Mouse (Mus musculus): ENCODE measurements around the gene Cacng7. TPM values are rescaled to one million over a fixed set of nuclear protein-coding genes. Genes with fewer than 3 reads are reported as not detected.
A peak's percentile ranks its signal among the peaks of the same experiment; 100 is the strongest.

Gene Cacng7
- polyA plus RNA-seq, 1 experiment from 2014 or later, result 3.4 TPM

- Histone ChIP-seq H3K4me1 (replicated peaks; ENCODE audit: control insufficient read depth, insufficient read depth, low read length) (peaks cover 20% of the 10 kb centered on the region), H3K9ac (peak overlapping the region; percentile 6; the same call in 1 of the 2 replicates), H3K4me3 (replicated peaks; ENCODE audit: low read length) (peak overlapping the region; percentile 11), H3K9me3 (ENCODE audit: control insufficient read depth, low read length) (no peaks in the 10 kb centered on the region), H3K27me3 (ENCODE audit: control insufficient read depth, insufficient read depth, low read length) (peaks cover 50% of the 10 kb centered on the region), H3K27ac (no peak overlapping the region), H3K4me2 (replicated peaks) (peak overlapping the region; percentile 72), H3K36me3 (replicated peaks; ENCODE audit: control insufficient read depth, insufficient read depth) (peaks cover 26% of the 10 kb centered on the region)
- no peak for DNase-seq (ENCODE audit: low spot score)
- ATAC-seq (ENCODE audit: low FRiP score), result peak; percentile 13; the same call in 1 of the 2 replicates
- 10% methylated on average over 33 of the region's 33 CpGs for WGBS
Measured at GRCm38 (mm10) chr7:3301628-3302555, 30.9 kb upstream of the Cacng7 start.

GRCm38 (mm10) chr7:3302556-3303275 is 30.0 kb upstream of the Cacng7 start:
- 4% methylated on average over 16 of the region's 16 CpGs for WGBS
- H3K27ac ChIP-seq, result no peak overlapping the region
- H3K4me2 ChIP-seq (replicated peaks), result peak overlapping the region; percentile 72
- peaks cover 18% of the 10 kb centered on the region for H3K36me3 ChIP-seq (replicated peaks; ENCODE audit: control insufficient read depth, insufficient read depth)
- peak; percentile 50 for DNase-seq (ENCODE audit: low spot score)
- no peaks in the 10 kb centered on the region for H3K9me3 ChIP-seq (ENCODE audit: control insufficient read depth, low read length)
- H3K4me3 ChIP-seq (replicated peaks; ENCODE audit: low read length), result peak overlapping the region; percentile 34
- ATAC-seq (ENCODE audit: low FRiP score), result no peak
- peaks cover 20% of the 10 kb centered on the region for H3K4me1 ChIP-seq (replicated peaks; ENCODE audit: control insufficient read depth, insufficient read depth, low read length)
- peak overlapping the region; percentile 37 for H3K9ac ChIP-seq
- H3K27me3 ChIP-seq (ENCODE audit: control insufficient read depth, insufficient read depth, low read length), result peaks cover 50% of the 10 kb centered on the region

GRCm38 (mm10) chr7:3303276-3303781 is 29.4 kb upstream of the Cacng7 start:
- under 1% methylated on average over 27 of the region's 29 CpGs for WGBS
- Histone ChIP-seq H3K4me1 (replicated peaks; ENCODE audit: control insufficient read depth, insufficient read depth, low read length) (peaks cover 20% of the 10 kb centered on the region), H3K9ac (peak overlapping the region; percentile 37), H3K4me2 (replicated peaks) (peak overlapping the region; percentile 72), H3K36me3 (replicated peaks; ENCODE audit: control insufficient read depth, insufficient read depth) (peaks cover 12% of the 10 kb centered on the region; the same call in 1 of the 2 replicates), H3K9me3 (ENCODE audit: control insufficient read depth, low read length) (no peaks in the 10 kb centered on the region), H3K4me3 (replicated peaks; ENCODE audit: low read length) (peak overlapping the region; percentile 34), H3K27me3 (ENCODE audit: control insufficient read depth, insufficient read depth, low read length) (peaks cover 50% of the 10 kb centered on the region), H3K27ac (no peak overlapping the region)
- DNase-seq (ENCODE audit: low spot score) (no peak), ATAC-seq (ENCODE audit: low FRiP score) (peak; percentile 75)

GRCm38 (mm10) chr7:3303789-3304188 is 29.0 kb upstream of the Cacng7 start:
- ATAC-seq (ENCODE audit: low FRiP score) (no peak), DNase-seq (ENCODE audit: low spot score) (no peak)
- Histone ChIP-seq H3K27me3 (ENCODE audit: control insufficient read depth, insufficient read depth, low read length) (peaks cover 50% of the 10 kb centered on the region), H3K9me3 (ENCODE audit: control insufficient read depth, low read length) (no peaks in the 10 kb centered on the region), H3K4me3 (replicated peaks; ENCODE audit: low read length) (peak overlapping the region; percentile 34), H3K4me2 (replicated peaks) (peak overlapping the region; percentile 72), H3K4me1 (replicated peaks; ENCODE audit: control insufficient read depth, insufficient read depth, low read length) (peaks cover 20% of the 10 kb centered on the region), H3K36me3 (replicated peaks; ENCODE audit: control insufficient read depth, insufficient read depth) (peaks cover 9% of the 10 kb centered on the region; the same call in 1 of the 2 replicates), H3K27ac (no peak overlapping the region), H3K9ac (peak overlapping the region; percentile 37)
- WGBS, result 3% methylated on average over 12 of the region's 12 CpGs

GRCm38 (mm10) chr7:3304298-3304697 is 28.5 kb upstream of the Cacng7 start:
- Histone ChIP-seq H3K4me2 (replicated peaks) (peak overlapping the region; percentile 72), H3K9ac (peak overlapping the region; percentile 37), H3K36me3 (replicated peaks; ENCODE audit: control insufficient read depth, insufficient read depth) (peaks cover 8% of the 10 kb centered on the region; the same call in 1 of the 2 replicates), H3K27ac (no peak overlapping the region), H3K4me1 (replicated peaks; ENCODE audit: control insufficient read depth, insufficient read depth, low read length) (peaks cover 20% of the 10 kb centered on the region), H3K9me3 (ENCODE audit: control insufficient read depth, low read length) (no peaks in the 10 kb centered on the region), H3K4me3 (replicated peaks; ENCODE audit: low read length) (peak overlapping the region; percentile 34), H3K27me3 (ENCODE audit: control insufficient read depth, insufficient read depth, low read length) (peaks cover 50% of the 10 kb centered on the region)
- WGBS, result 3% methylated on average over 10 of the region's 10 CpGs
- DNase-seq (ENCODE audit: low spot score), result no peak
- ATAC-seq (ENCODE audit: low FRiP score), result peak; percentile 44; the same call in 1 of the 2 replicates

- Histone ChIP-seq H3K9me3 (ENCODE audit: control insufficient read depth, low read length) (no peaks in the 10 kb centered on the region), H3K4me2 (replicated peaks) (no peak overlapping the region), H3K9ac (no peak overlapping the region), H3K4me1 (replicated peaks; ENCODE audit: control insufficient read depth, insufficient read depth, low read length) (peaks cover 20% of the 10 kb centered on the region), H3K27me3 (ENCODE audit: control insufficient read depth, insufficient read depth, low read length) (peaks cover 37% of the 10 kb centered on the region), H3K4me3 (replicated peaks; ENCODE audit: low read length) (no peak overlapping the region), H3K27ac (no peak overlapping the region), H3K36me3 (replicated peaks; ENCODE audit: control insufficient read depth, insufficient read depth) (no peaks in the 10 kb centered on the region)
- WGBS, result 83% methylated on average over 3 of the region's 3 CpGs
- ATAC-seq (ENCODE audit: low FRiP score) (no peak), DNase-seq (ENCODE audit: low spot score) (no peak)
Measured at GRCm38 (mm10) chr7:3306400-3306799, 26.4 kb upstream of the Cacng7 start.

GRCm38 (mm10) chr7:3308646-3309045 is 24.1 kb upstream of the Cacng7 start:
- no peaks in the 10 kb centered on the region for H3K9me3 ChIP-seq (ENCODE audit: control insufficient read depth, low read length)
- ATAC-seq (ENCODE audit: low FRiP score), result no peak
- H3K4me3 ChIP-seq (replicated peaks; ENCODE audit: low read length), result no peak overlapping the region
- peaks cover 11% of the 10 kb centered on the region for H3K4me1 ChIP-seq (replicated peaks; ENCODE audit: control insufficient read depth, insufficient read depth, low read length)
- H3K27ac ChIP-seq, result no peak overlapping the region
- H3K36me3 ChIP-seq (replicated peaks; ENCODE audit: control insufficient read depth, insufficient read depth), result no peaks in the 10 kb centered on the region
- H3K4me2 ChIP-seq (replicated peaks), result no peak overlapping the region
- no peak for DNase-seq (ENCODE audit: low spot score)
- peaks cover 18% of the 10 kb centered on the region for H3K27me3 ChIP-seq (ENCODE audit: control insufficient read depth, insufficient read depth, low read length)
- 76% methylated on average over 4 of the region's 4 CpGs for WGBS
- H3K9ac ChIP-seq, result no peak overlapping the region

- Histone ChIP-seq H3K4me1 (replicated peaks; ENCODE audit: control insufficient read depth, insufficient read depth, low read length) (no peaks in the 10 kb centered on the region), H3K9me3 (ENCODE audit: control insufficient read depth, low read length) (no peaks in the 10 kb centered on the region), H3K27ac (no peak overlapping the region), H3K4me2 (replicated peaks) (no peak overlapping the region), H3K4me3 (replicated peaks; ENCODE audit: low read length) (no peak overlapping the region), H3K27me3 (ENCODE audit: control insufficient read depth, insufficient read depth, low read length) (peaks cover 7% of the 10 kb centered on the region; the same call in 1 of the 2 replicates), H3K9ac (no peak overlapping the region), H3K36me3 (replicated peaks; ENCODE audit: control insufficient read depth, insufficient read depth) (no peaks in the 10 kb centered on the region)
- WGBS, result 98% methylated on average over 7 of the region's 7 CpGs
- ATAC-seq (ENCODE audit: low FRiP score) (no peak), DNase-seq (ENCODE audit: low spot score) (no peak)
Measured at GRCm38 (mm10) chr7:3310233-3310632, 22.5 kb upstream of the Cacng7 start.

- ATAC-seq (ENCODE audit: low FRiP score), result no peak
- Histone ChIP-seq H3K27ac (no peak overlapping the region), H3K36me3 (replicated peaks; ENCODE audit: control insufficient read depth, insufficient read depth) (no peaks in the 10 kb centered on the region), H3K9ac (no peak overlapping the region), H3K9me3 (ENCODE audit: control insufficient read depth, low read length) (no peaks in the 10 kb centered on the region), H3K4me3 (replicated peaks; ENCODE audit: low read length) (no peak overlapping the region), H3K4me1 (replicated peaks; ENCODE audit: control insufficient read depth, insufficient read depth, low read length) (no peaks in the 10 kb centered on the region), H3K4me2 (replicated peaks) (no peak overlapping the region), H3K27me3 (ENCODE audit: control insufficient read depth, insufficient read depth, low read length) (no peaks in the 10 kb centered on the region)
- DNase-seq (ENCODE audit: low spot score), result no peak
- WGBS, result 82% methylated on average over 8 of the region's 8 CpGs
Measured at GRCm38 (mm10) chr7:3313571-3313970, 19.2 kb upstream of the Cacng7 start.
